Mouse (Mus musculus) limb, embryonic 12.5 days (tissue): ENCODE measurements around the gene Rnf111. TPM values are rescaled to one million over a fixed set of nuclear protein-coding genes. Genes with fewer than 3 reads are reported as not detected.
"Not testable (repeated sequence)": the region's sequence is repeated elsewhere in the genome, so short reads cannot be mapped to it uniquely, and the experiment has no call there.

Experiments used
- ATAC-seq: fragments of 200-750 bp; cut with Nextera tagmentation; 2 replicates; pipeline ENCODE4 v1.8.0; 2017; ENCODE audit warnings: low read depth, moderate TSS enrichment; ENCODE audit not compliant: insufficient number of reproducible peaks, insufficient read depth, low FRiP score, low TSS enrichment
- H3K27ac ChIP-seq: fragments of 300-500 bp; sonication (generic); 2 replicates; pipeline ENCODE4 v1.5.1; 2016; ENCODE audit warnings: mild to moderate bottlenecking, moderate library complexity
- H3K27me3 ChIP-seq: fragments of 300-500 bp; sonication (generic); 2 replicates; pipeline ENCODE4 v1.6.1; 2016; ENCODE audit warnings: mild to moderate bottlenecking, moderate library complexity
- H3K36me3 ChIP-seq: fragments of 300-500 bp; sonication (generic); 2 replicates; pipeline ENCODE4 v1.6.1; 2016; ENCODE audit warnings: mild to moderate bottlenecking, moderate library complexity
- H3K4me1 ChIP-seq: fragments of 300-500 bp; sonication (generic); replicated peaks from 2 replicates; pipeline ENCODE4 v1.6.1; 2016
- H3K4me2 ChIP-seq: fragments of 300-500 bp; sonication (generic); 2 replicates; pipeline ENCODE4 v1.6.1; 2016; ENCODE audit warnings: mild to moderate bottlenecking, moderate library complexity
- H3K4me3 ChIP-seq: fragments of 300-500 bp; sonication (generic); replicated peaks from 2 replicates; pipeline ENCODE4 v1.5.1; 2016; ENCODE audit warnings: mild to moderate bottlenecking
- H3K9ac ChIP-seq: fragments of 300-500 bp; sonication (generic); replicated peaks from 2 replicates; pipeline ENCODE4 v1.6.1; 2016; ENCODE audit warnings: mild to moderate bottlenecking, moderate library complexity
- H3K9me3 ChIP-seq: fragments of 300-500 bp; sonication (generic); 2 replicates; pipeline ENCODE4 v1.6.1; 2016; ENCODE audit warnings: mild to moderate bottlenecking, moderate library complexity
- WGBS: fragments of 180-500 bp; shearing (Covaris S2); methylation state at CpG from one replicate; pipeline ENCODE4 v1.1.7; 2016; 5-methylcytosine and 5-hydroxymethylcytosine counted together
- polyA plus RNA-seq: library from polyadenylated mRNA; unstranded; fragments of >200 nt; fragmentation: Nextera tagmentation; extraction: Ambion mirVana; gene quantifications from 2 replicates; pipeline ENCODE4 v1.2.1, GENCODE M21; 2016

Gene Rnf111
- polyA plus RNA-seq, 1 experiment from 2014 or later: 30.9 TPM

DNA sequence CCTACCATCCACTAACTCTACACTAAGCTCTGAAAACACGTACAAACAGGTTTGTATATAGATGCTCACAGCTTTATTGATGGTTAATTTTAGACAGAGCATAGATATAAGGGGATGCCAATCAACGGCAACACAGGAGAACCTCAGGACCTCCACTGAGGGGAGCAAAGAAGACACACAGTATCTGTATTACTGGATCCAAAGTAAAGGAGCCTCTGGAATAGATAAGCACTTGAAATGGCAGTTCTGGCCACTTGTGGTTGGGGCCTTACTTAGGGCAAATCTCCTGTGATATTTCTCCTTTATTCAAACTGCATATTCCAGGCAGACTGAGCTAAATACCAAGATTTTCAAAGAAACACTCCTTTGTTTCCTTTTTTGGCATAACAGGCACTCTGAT is 10.5 kb downstream of the Rnf111 start:
- H3K27ac ChIP-seq: no peak overlapping the region
- H3K4me3 ChIP-seq: no peak overlapping the region
- no peak for ATAC-seq
- H3K9me3 ChIP-seq: no peaks in the 10 kb centered on the region
- peaks cover 32% of the 10 kb centered on the region; the same call in 1 of the 2 replicates for H3K36me3 ChIP-seq
- H3K9ac ChIP-seq: no peak overlapping the region
- 92% methylated on average over 2 of the region's 2 CpGs for WGBS
- no peak overlapping the region for H3K4me2 ChIP-seq
- no peaks in the 10 kb centered on the region for H3K4me1 ChIP-seq
- H3K27me3 ChIP-seq: no peaks in the 10 kb centered on the region

DNA sequence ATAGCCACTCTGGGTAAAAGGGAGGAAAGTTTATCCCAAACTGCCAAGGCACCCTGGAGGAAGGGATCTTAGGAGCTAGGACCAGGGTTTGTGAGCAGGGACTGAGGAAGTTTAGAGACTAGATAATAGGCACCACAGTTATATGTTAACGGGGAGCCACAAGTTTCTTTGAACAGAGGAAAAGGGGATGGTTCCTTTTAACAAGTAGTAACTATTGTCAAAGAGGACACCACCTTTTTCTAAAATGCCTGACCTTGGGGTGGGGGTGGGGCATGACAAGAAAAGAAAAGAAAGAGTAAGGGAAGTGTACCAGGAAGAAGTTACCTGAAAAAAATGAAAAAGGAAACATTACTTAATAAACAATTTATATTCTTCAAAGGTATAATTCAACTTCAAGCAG is 12.3 kb downstream of the Rnf111 start:
- WGBS: 88% methylated on average over 1 of the region's 1 CpGs
- no peak overlapping the region for H3K4me3 ChIP-seq
- no peak for ATAC-seq
- no peak overlapping the region for H3K9ac ChIP-seq
- H3K27me3 ChIP-seq: no peaks in the 10 kb centered on the region
- H3K27ac ChIP-seq: no peak overlapping the region
- H3K4me1 ChIP-seq: no peaks in the 10 kb centered on the region
- H3K4me2 ChIP-seq: no peak overlapping the region
- peaks cover 28% of the 10 kb centered on the region; the same call in 1 of the 2 replicates for H3K36me3 ChIP-seq
- H3K9me3 ChIP-seq: no peaks in the 10 kb centered on the region

DNA sequence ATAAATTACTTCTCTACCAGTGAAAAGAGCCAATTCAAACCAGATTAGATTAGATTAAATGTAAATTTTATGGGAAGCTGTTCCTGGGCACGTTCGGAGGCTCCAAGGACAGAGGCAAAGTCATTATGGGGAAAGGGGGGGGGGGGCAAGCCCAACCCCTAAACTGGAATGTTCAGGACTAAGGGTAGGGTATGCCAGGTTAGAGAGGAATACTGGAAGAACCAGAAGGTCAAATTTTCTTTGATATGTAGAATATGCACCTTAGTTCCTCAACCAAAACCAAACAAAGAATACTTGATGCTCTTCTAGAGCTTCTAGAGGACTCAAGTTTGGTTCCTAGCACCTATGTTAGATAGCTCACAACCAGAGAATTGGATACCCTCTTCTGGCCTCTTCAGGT is 16.1 kb downstream of the Rnf111 start:
- H3K27ac ChIP-seq: no peak overlapping the region
- H3K4me1 ChIP-seq: no peaks in the 10 kb centered on the region
- no peak for ATAC-seq
- no peak overlapping the region for H3K4me2 ChIP-seq
- H3K4me3 ChIP-seq: no peak overlapping the region
- WGBS: 61% methylated on average over 2 of the region's 2 CpGs
- H3K36me3 ChIP-seq: peaks cover 22% of the 10 kb centered on the region
- H3K9me3 ChIP-seq: no peaks in the 10 kb centered on the region
- no peak overlapping the region for H3K9ac ChIP-seq
- no peaks in the 10 kb centered on the region for H3K27me3 ChIP-seq

DNA sequence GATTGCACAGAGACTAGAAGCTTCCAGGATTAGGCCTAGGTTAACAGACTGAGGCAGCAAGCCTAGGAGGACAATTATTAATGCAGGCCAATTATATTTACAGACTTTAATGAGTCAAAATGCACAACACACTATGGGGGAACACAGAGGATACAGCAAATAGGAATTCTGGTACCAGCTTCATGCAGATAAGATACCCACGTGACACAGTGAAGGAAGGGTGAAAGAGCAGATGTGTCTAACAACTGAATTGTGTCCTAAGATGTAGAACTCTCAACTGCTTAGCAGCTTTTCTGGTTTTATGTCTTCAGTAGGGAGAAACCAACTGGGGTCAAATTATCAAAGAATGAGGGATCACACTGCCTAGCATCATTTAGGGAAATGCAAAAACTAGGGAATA is 17.7 kb downstream of the Rnf111 start:
- Histone ChIP-seq H3K4me1 (no peaks in the 10 kb centered on the region), H3K27ac (no peak overlapping the region), H3K4me2 (no peak overlapping the region), H3K4me3 (no peak overlapping the region), H3K27me3 (no peaks in the 10 kb centered on the region), H3K9ac (no peak overlapping the region), H3K9me3 (no peaks in the 10 kb centered on the region), H3K36me3 (peaks cover 12% of the 10 kb centered on the region)
- no peak for ATAC-seq
- WGBS: 89% methylated on average over 1 of the region's 1 CpGs

DNA sequence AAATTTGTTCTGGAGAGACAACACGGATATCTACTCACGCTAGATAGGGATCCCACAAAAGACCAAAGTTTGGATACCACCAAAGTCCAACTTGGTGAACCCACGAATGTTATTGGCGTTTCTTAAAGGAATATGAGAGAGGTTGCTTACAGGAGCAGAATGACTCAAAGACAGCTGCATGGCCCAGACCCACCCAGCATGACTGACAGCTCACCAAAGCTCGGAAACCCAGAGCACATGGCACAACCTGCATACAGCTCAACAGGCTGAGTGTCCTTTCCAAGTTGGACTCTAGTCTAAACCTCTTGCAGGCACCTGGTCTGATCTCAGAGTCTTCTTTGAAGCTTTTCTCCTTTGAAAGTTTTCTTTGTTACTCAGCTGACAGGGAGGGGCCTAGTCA is 20.0 kb downstream of the Rnf111 start:
- Histone ChIP-seq H3K4me3 (no peak overlapping the region), H3K9ac (no peak overlapping the region), H3K27ac (no peak overlapping the region), H3K4me2 (no peak overlapping the region), H3K4me1 (no peaks in the 10 kb centered on the region), H3K27me3 (no peaks in the 10 kb centered on the region), H3K36me3 (peaks cover 19% of the 10 kb centered on the region), H3K9me3 (no peaks in the 10 kb centered on the region)
- 92% methylated on average over 5 of the region's 5 CpGs for WGBS
- ATAC-seq: no peak

DNA sequence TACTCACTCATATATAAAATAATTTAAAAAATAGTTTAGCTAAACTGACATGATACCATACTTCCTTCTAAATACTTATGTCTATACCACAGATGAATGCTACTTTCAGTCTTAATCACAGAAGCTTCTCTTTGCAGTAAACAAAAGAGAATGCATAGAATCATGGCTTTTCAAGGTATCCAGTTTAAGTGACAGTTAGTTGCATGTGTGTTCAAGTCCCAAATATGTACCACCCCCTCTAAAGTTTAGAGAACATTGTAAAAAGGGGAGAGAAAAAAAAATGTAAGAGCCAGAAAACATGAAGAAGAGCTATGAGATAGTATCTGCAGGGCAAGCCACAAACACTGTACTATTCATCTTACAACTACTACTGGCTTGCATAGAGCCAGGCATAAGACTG is 21.7 kb downstream of the Rnf111 start:
- Histone ChIP-seq H3K4me1 (no peaks in the 10 kb centered on the region), H3K9ac (no peak overlapping the region), H3K36me3 (peaks cover 19% of the 10 kb centered on the region), H3K4me3 (no peak overlapping the region), H3K4me2 (no peak overlapping the region), H3K9me3 (no peaks in the 10 kb centered on the region), H3K27ac (no peak overlapping the region), H3K27me3 (no peaks in the 10 kb centered on the region)
- ATAC-seq: no peak

DNA sequence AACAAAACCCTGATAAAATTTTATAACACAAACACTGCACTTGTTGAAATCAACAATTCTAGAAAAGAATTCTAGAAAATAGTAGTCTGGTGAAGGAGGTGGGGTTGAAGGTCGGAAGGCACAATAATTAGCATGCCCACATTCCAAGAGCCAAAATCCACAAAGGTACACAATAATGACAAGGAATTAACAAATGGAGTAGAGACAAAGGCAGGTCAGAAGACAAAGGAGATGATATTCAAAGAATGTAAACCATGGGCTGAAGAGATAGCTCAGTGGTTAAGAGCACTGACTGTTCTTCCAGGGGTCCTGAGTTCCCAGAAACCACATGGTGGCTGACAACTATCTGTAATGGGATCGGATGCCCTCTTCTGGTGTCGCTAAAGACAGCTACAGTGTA is 26.3 kb downstream of the Rnf111 start:
- Histone ChIP-seq H3K9ac (no peak overlapping the region), H3K27me3 (no peaks in the 10 kb centered on the region), H3K27ac (no peak overlapping the region), H3K9me3 (no peaks in the 10 kb centered on the region), H3K4me2 (no peak overlapping the region), H3K4me3 (no peak overlapping the region), H3K4me1 (no peaks in the 10 kb centered on the region), H3K36me3 (peaks cover 53% of the 10 kb centered on the region)
- no peak for ATAC-seq
- 94% methylated on average over 3 of the region's 3 CpGs for WGBS

DNA sequence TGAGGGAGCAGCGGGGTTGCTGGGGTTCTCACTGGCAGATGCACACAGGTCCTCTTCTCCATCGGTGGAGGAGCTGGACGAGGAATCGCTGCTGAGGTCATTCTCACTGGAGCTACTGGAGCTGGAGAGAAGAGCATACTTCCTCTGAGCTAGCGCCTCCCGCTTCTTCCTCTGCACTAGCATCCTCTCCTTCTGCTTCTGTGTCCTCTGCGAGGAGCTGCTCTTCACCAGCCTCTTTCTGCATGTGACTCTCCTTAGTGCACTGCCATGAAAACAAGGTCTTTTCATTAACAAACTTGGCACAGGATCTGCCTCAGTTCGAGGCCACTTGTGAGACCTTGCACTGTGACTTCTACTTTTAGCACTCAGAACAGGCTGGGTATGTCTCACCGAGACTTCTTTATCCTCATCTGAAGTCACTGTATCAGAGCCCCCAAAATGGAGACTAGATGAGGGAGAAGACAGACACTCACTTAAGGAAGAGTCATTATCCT is 27.7 kb downstream of the Rnf111 start:
- Histone ChIP-seq H3K4me3 (no peak overlapping the region), H3K9ac (no peak overlapping the region), H3K27me3 (no peaks in the 10 kb centered on the region), H3K9me3 (no peaks in the 10 kb centered on the region), H3K4me1 (no peaks in the 10 kb centered on the region), H3K36me3 (peaks cover 56% of the 10 kb centered on the region), H3K4me2 (no peak overlapping the region), H3K27ac (no peak overlapping the region)
- no peak for ATAC-seq
- WGBS: 93% methylated on average over 9 of the region's 9 CpGs

DNA sequence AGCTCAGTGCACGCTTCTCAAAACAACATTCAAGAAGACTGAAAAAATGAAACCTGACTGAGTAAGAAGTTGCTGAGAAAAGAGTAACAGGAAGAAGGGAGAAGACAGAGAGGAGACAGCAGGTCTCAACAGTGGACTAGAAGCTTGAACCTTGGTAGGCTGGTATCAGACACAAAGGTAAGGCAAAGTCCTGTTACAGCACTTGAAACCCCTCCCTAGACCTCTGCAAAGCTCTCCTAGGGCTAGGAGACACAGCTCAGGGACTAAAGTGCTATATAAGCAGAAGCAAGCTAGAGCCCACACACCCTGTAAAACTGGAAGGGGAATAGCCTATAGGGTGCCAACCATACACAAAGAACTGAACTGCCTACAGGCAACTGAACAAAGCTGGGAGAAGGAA is 30.1 kb downstream of the Rnf111 start:
- no peak overlapping the region for H3K9ac ChIP-seq
- no peak for ATAC-seq
- H3K4me2 ChIP-seq: no peak overlapping the region
- peaks cover 48% of the 10 kb centered on the region for H3K36me3 ChIP-seq
- no peaks in the 10 kb centered on the region for H3K27me3 ChIP-seq
- H3K4me3 ChIP-seq: no peak overlapping the region
- no peak overlapping the region for H3K27ac ChIP-seq
- WGBS: 87% methylated on average over 1 of the region's 1 CpGs
- no peaks in the 10 kb centered on the region for H3K4me1 ChIP-seq
- H3K9me3 ChIP-seq: no peaks in the 10 kb centered on the region

DNA sequence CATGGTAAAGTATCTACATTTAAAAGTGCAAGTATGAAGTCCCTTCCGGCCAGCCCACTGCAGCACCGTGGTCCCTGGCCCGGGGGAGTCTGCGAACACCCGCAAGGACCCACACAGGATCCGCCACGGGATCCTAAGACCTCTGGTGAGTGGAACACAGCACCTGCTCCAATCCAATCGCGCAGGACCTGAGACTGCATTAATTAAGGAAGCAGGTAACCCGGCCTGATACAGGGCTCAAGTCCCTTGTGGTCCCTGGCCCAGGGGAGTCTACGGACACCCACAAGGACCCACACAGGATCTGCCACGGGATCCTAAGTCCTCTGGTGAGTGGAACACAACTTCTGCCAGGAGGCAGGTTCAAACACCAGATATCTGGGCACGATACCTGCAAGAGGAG is 40.4 kb downstream of the Rnf111 start:
- H3K4me1 ChIP-seq, ATAC-seq, H3K9ac ChIP-seq, H3K4me3 ChIP-seq, H3K27me3 ChIP-seq, H3K27ac ChIP-seq, H3K9me3 ChIP-seq, H3K4me2 ChIP-seq: not testable (repeated sequence)
- H3K36me3 ChIP-seq: peaks cover 35% of the 10 kb centered on the region
- 95% methylated on average over 13 of the region's 13 CpGs for WGBS

DNA sequence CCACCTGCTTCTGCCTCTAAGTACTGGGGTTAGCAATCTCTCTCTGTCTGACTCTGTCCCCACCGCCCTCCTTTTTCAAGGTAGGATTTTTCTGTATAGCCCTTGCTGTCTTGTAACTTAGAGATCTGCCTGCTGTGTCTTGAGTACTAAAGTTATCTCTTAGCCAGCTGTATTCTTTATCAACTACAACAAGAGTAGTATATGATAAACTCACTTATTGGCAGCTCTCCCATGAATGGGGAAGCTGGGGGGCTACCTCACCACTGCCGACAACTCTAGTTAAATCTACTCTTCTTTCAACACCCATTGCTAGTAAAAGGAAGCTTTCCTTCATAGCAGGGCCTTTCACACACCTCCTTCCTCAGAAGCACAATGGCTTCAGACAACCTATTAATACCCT is 51.2 kb downstream of the Rnf111 start:
- H3K4me1 ChIP-seq: no peaks in the 10 kb centered on the region
- H3K27ac ChIP-seq: no peak overlapping the region
- no peaks in the 10 kb centered on the region for H3K9me3 ChIP-seq
- peaks cover 76% of the 10 kb centered on the region for H3K36me3 ChIP-seq
- H3K4me3 ChIP-seq: no peak overlapping the region
- no peak overlapping the region for H3K9ac ChIP-seq
- 91% methylated on average over 2 of the region's 2 CpGs for WGBS
- no peak overlapping the region for H3K4me2 ChIP-seq
- H3K27me3 ChIP-seq: no peaks in the 10 kb centered on the region
- no peak for ATAC-seq

DNA sequence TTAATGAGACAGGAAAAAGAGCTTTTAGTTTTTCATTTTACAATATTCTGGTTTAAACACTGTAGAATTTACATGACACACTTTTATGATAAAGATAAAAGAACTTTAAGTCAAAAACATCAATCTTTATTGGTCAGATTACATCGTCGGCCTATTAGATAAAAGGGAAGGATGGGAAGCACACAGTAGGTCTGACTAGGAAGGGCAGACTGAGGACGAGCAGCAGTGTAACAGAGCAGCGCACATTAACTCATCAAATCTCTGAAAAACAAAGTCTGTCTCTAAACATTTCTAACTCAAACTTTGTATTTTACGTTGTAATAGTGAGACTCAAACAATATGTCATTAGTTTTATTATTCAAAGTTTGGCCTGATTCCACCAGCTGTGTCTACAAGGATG is 54.5 kb downstream of the Rnf111 start:
- H3K27ac ChIP-seq: no peak overlapping the region
- no peaks in the 10 kb centered on the region for H3K4me1 ChIP-seq
- H3K4me2 ChIP-seq: no peak overlapping the region
- H3K27me3 ChIP-seq: no peaks in the 10 kb centered on the region
- no peak overlapping the region for H3K9ac ChIP-seq
- no peaks in the 10 kb centered on the region for H3K9me3 ChIP-seq
- 95% methylated on average over 5 of the region's 5 CpGs for WGBS
- no peak for ATAC-seq
- peaks cover 75% of the 10 kb centered on the region for H3K36me3 ChIP-seq
- no peak overlapping the region for H3K4me3 ChIP-seq
